In genomic region chr1:132372896-132373534, GRCm38 (mm10) we compare ENCODE assay signal across 10 mouse cellular contexts. TPM values are rescaled to one million over a fixed set of nuclear protein-coding genes. Genes with fewer than 3 reads are reported as not detected.
DNase-seq lines count a peak whose midpoint lies in the region; ATAC-seq and TF ChIP-seq lines count a peak whose summit lies in the region.
"Had no signal": no experiment of that assay in that cellular context is flagged by ENCODE, and none has a peak within 500 bp of the region (broad histone marks: within the 10 kb centered on the region; RNA-seq: fewer than 3 reads in every experiment).

No protein-coding gene starts in this region.

- DNase-seq in heart, embryonic 10.5 days (ENCODE audit: low spot score), result no peak
- DNase-seq in heart, postnatal 10 days, result no peak
- DNase-seq in midbrain, embryonic 10.5 days (ENCODE audit: low spot score), result no peak
- DNase-seq in midbrain, postnatal 0 days (ENCODE audit: low spot score), result no peak
- no peak for DNase-seq in liver, embryonic 13.5 days
- DNase-seq in retina, embryonic 14.5 days (ENCODE audit: low spot score), result no peak
- DNase-seq in natural killer cell, adult 2 months (ENCODE audit: low spot score in 2 of 2), result no peak
- DNase-seq in yolk sac, embryonic 10.5 days (ENCODE audit: low spot score), result no peak
- DNase-seq: thymus, adult 18-20 months had no signal

- no peaks in the 10 kb centered on the region for H3K27me3 ChIP-seq in heart, embryonic 10.5 days (ENCODE audit: insufficient read depth, poor library complexity, severe bottlenecking)
- no peaks in the 10 kb centered on the region for H3K27me3 ChIP-seq in midbrain, embryonic 10.5 days (ENCODE audit: low read depth, poor library complexity, severe bottlenecking)
- no peaks in the 10 kb centered on the region for H3K27me3 ChIP-seq in midbrain, postnatal 0 days (ENCODE audit: insufficient read depth, low read length)
- no peaks in the 10 kb centered on the region for H3K27me3 ChIP-seq in liver, embryonic 13.5 days

- intact Hi-C loops in heart, postnatal 10 days (cut with DNase I), result no loop called here

- H3K4me2 ChIP-seq in midbrain, postnatal 0 days (ENCODE audit: low read depth, low read length, poor library complexity, severe bottlenecking), result no peak overlapping the region
- peak overlapping the region; percentile 72 for H3K4me2 ChIP-seq in liver, embryonic 13.5 days

- peaks cover 8% of the 10 kb centered on the region; the same call in 1 of the 2 replicates for H3K36me3 ChIP-seq in heart, embryonic 10.5 days
- peaks cover 94% of the 10 kb centered on the region for H3K36me3 ChIP-seq in midbrain, embryonic 10.5 days
- peaks cover 12% of the 10 kb centered on the region for H3K36me3 ChIP-seq in midbrain, postnatal 0 days (ENCODE audit: insufficient read depth, low read length)
- H3K36me3 ChIP-seq in liver, embryonic 13.5 days, result peaks cover 77% of the 10 kb centered on the region

- no peaks in the 10 kb centered on the region for H3K9me3 ChIP-seq in heart, embryonic 10.5 days
- no peaks in the 10 kb centered on the region for H3K9me3 ChIP-seq in midbrain, embryonic 10.5 days (replicated peaks)
- H3K9me3 ChIP-seq in midbrain, postnatal 0 days (ENCODE audit: low read length), result no peaks in the 10 kb centered on the region
- no peaks in the 10 kb centered on the region for H3K9me3 ChIP-seq in liver, embryonic 13.5 days (replicated peaks)

- no peak overlapping the region for H3K4me3 ChIP-seq in heart, embryonic 10.5 days
- H3K4me3 ChIP-seq in midbrain, embryonic 10.5 days, result no peak overlapping the region
- no peak overlapping the region for H3K4me3 ChIP-seq in midbrain, postnatal 0 days (ENCODE audit: low read depth, low read length)
- peak overlapping the region; percentile 5; the same call in 1 of the 2 replicates for H3K4me3 ChIP-seq in liver, embryonic 13.5 days (replicated peaks)
- H3K4me3 ChIP-seq: myocyte had no signal

- no peak for TF ChIP-seq CTCF in midbrain, postnatal 0 days (IDR thresholded peaks at IDR 0.05)

- no peak overlapping the region for H3K9ac ChIP-seq in midbrain, postnatal 0 days (replicated peaks; ENCODE audit: low read length, poor library complexity, severe bottlenecking)
- peak overlapping the region; percentile 73 for H3K9ac ChIP-seq in liver, embryonic 13.5 days

- peak overlapping the region; percentile 81 for H3K27ac ChIP-seq in heart, embryonic 10.5 days
- H3K27ac ChIP-seq in midbrain, embryonic 10.5 days (replicated peaks), result peak overlapping the region; percentile 69
- no peak overlapping the region for H3K27ac ChIP-seq in midbrain, postnatal 0 days (ENCODE audit: low read depth, low read length)
- peak overlapping the region; percentile 98 for H3K27ac ChIP-seq in liver, embryonic 13.5 days

- peaks cover 70% of the 10 kb centered on the region for H3K4me1 ChIP-seq in heart, embryonic 10.5 days
- peaks cover 69% of the 10 kb centered on the region for H3K4me1 ChIP-seq in midbrain, embryonic 10.5 days
- 0 out of 2 replicates have a peak, but pooled peaks cover 16% of the 10 kb centered on the region for H3K4me1 ChIP-seq in midbrain, postnatal 0 days (ENCODE audit: insufficient read depth, low read length)
- peaks cover 99% of the 10 kb centered on the region for H3K4me1 ChIP-seq in liver, embryonic 13.5 days (replicated peaks)

- ATAC-seq in midbrain, postnatal 0 days (ENCODE audit: low FRiP score), result no peak
- ATAC-seq in liver, embryonic 13.5 days (ENCODE audit: low read depth), result no peak

- WGBS in heart, embryonic 10.5 days, result 82% methylated on average over 6 of the region's 6 CpGs
- WGBS in midbrain, embryonic 10.5 days, result 95% methylated on average over 6 of the region's 6 CpGs
- WGBS in midbrain, postnatal 0 days, result 65% methylated on average over 6 of the region's 6 CpGs
- WGBS in liver, embryonic 13.5 days (ENCODE audit: insufficient replicate concordance), result 78% methylated on average over 6 of the region's 6 CpGs

RNA-seq across cellular contexts. Expression of gene Tmcc2, which starts 18.1 kb away (rescaled TPM):
- polyA plus RNA-seq in heart, embryonic 10.5 days (2016; fragmentation: Nextera tagmentation; extraction: Ambion mirVana), result 10.1 and 12.6 TPM in 2 replicates
- 10 to 100 TPM; 14.7 to 16.4 TPM for total RNA-seq in heart, postnatal 10 days (2021)
- 9.6 and 13.3 TPM in 2 replicates for polyA plus RNA-seq in midbrain, embryonic 10.5 days (2016; fragmentation: Nextera tagmentation; extraction: Ambion mirVana)
- total RNA-seq in midbrain, postnatal 0 days (2014; rRNA removed), result 115 and 152 TPM in 2 replicates
- 35.4 and 36.3 TPM in 2 replicates for polyA plus RNA-seq in midbrain, postnatal 0 days (2015; fragmentation: Nextera tagmentation; extraction: Ambion mirVana)
- 456 and 511 TPM in 2 replicates for polyA plus RNA-seq in liver, embryonic 13.5 days (2015; fragmentation: Nextera tagmentation; extraction: Ambion mirVana)

RNA-seq across cellular contexts. Expression of gene Dstyk, which starts 44.3 kb away (rescaled TPM):
- polyA plus RNA-seq in heart, embryonic 10.5 days (2016; fragmentation: Nextera tagmentation; extraction: Ambion mirVana), result 10.6 and 10.8 TPM in 2 replicates
- total RNA-seq in heart, postnatal 10 days (2021), result 10 to 100 TPM; 19.7 to 24.7 TPM
- 11.8 and 13.9 TPM in 2 replicates for polyA plus RNA-seq in midbrain, embryonic 10.5 days (2016; fragmentation: Nextera tagmentation; extraction: Ambion mirVana)
- total RNA-seq in midbrain, postnatal 0 days (2014; rRNA removed), result 14.6 and 21.2 TPM in 2 replicates
- 5.4 and 5.6 TPM in 2 replicates for polyA plus RNA-seq in midbrain, postnatal 0 days (2015; fragmentation: Nextera tagmentation; extraction: Ambion mirVana)
- polyA plus RNA-seq in liver, embryonic 13.5 days (2015; fragmentation: Nextera tagmentation; extraction: Ambion mirVana), result 3.7 and 3.8 TPM in 2 replicates

RNA-seq across cellular contexts. Expression of gene Nuak2, which starts 57.1 kb away (rescaled TPM):
- polyA plus RNA-seq in heart, embryonic 10.5 days (2016; fragmentation: Nextera tagmentation; extraction: Ambion mirVana), result 3.0 and 3.4 TPM in 2 replicates
- 1 to 10 TPM; 3.5 to 4.7 TPM for total RNA-seq in heart, postnatal 10 days (2021)
- polyA plus RNA-seq in midbrain, embryonic 10.5 days (2016; fragmentation: Nextera tagmentation; extraction: Ambion mirVana), result 87.1 and 101 TPM in 2 replicates
- total RNA-seq in midbrain, postnatal 0 days (2014; rRNA removed), result 7.0 and 7.1 TPM in 2 replicates
- polyA plus RNA-seq in midbrain, postnatal 0 days (2015; fragmentation: Nextera tagmentation; extraction: Ambion mirVana), result 9.9 TPM in 2 replicates
- polyA plus RNA-seq in liver, embryonic 13.5 days (2015; fragmentation: Nextera tagmentation; extraction: Ambion mirVana), result 1.6 and 1.8 TPM in 2 replicates

Comparison
In these comparisons a context has a peak if more than half of its experiments do, and no peak if none do; other contexts are left out.
1. RNA of gene Tmcc2, which starts 18.1 kb away (polyA plus RNA-seq): 456 to 511 TPM in liver, embryonic 13.5 days; 35.4 to 36.3 TPM in midbrain, postnatal 0 days, 10.1 to 12.6 TPM in heart, embryonic 10.5 days and 9.6 to 13.3 TPM in midbrain, embryonic 10.5 days; every median in the first group is over 10 times any median in the second.